Mouse (Mus musculus): ENCODE measurements around the gene Dnajb6. TPM values are rescaled to one million over a fixed set of nuclear protein-coding genes. Genes with fewer than 3 reads are reported as not detected.

The Dnajb6 gene
- 83.0 and 87.4 TPM in 2 replicates for polyA plus RNA-seq (2015; fragmentation: Nextera tagmentation; extraction: Ambion mirVana)

GRCm38 (mm10) chr5:29735557-29736061 is at the start of gene Dnajb6, which contains the start of gene Gm5129:
Gene Dnajb6 (plus strand): TSS chr5:29735688.
Gene Gm5129 (minus strand): TSS chr5:29735936.
- under 1% methylated on average over 46 of the region's 46 CpGs for WGBS (ENCODE audit: insufficient replicate concordance)
- Histone ChIP-seq H3K9ac (replicated peaks) (peak within 1 kb of the TSS; percentile 96), H3K27me3 (ENCODE audit: insufficient read depth, low read length) (no peaks in the 10 kb centered on the region), H3K36me3 (replicated peaks; ENCODE audit: insufficient read depth, low read length) (no peaks in the 10 kb centered on the region), H3K27ac (ENCODE audit: low read depth) (peak within 1 kb of the TSS; percentile 99), H3K4me2 (ENCODE audit: low read depth, low read length) (peak within 1 kb of the TSS; percentile 80), H3K4me3 (ENCODE audit: low read depth, low read length) (peak within 1 kb of the TSS; percentile 96), H3K9me3 (ENCODE audit: low read length) (no peaks in the 10 kb centered on the region), H3K4me1 (ENCODE audit: insufficient read depth) (peaks cover 27% of the 10 kb centered on the region)
- DNase-seq (peak; percentile 96), ATAC-seq (peak; percentile 95)
- TF ChIP-seq CTCF (IDR thresholded peaks at IDR 0.05; ENCODE audit: low read depth) (no peak), EP300 (IDR thresholded peaks at IDR 0.05; ENCODE audit: low read depth) (no peak)

GRCm38 (mm10) chr5:29687671-29688070 is 47.8 kb upstream of the Dnajb6 start:
- H3K27me3 ChIP-seq (ENCODE audit: insufficient read depth, low read length), result no peaks in the 10 kb centered on the region
- H3K4me1 ChIP-seq (ENCODE audit: insufficient read depth), result no peaks in the 10 kb centered on the region
- H3K36me3 ChIP-seq (replicated peaks; ENCODE audit: insufficient read depth, low read length), result no peaks in the 10 kb centered on the region
- H3K4me3 ChIP-seq (ENCODE audit: low read depth, low read length), result no peak overlapping the region
- H3K27ac ChIP-seq (ENCODE audit: low read depth), result no peak overlapping the region
- no peak overlapping the region for H3K4me2 ChIP-seq (ENCODE audit: low read depth, low read length)
- ATAC-seq (no peak), DNase-seq (peak; percentile 30)
- no peak for TF ChIP-seq EP300 (IDR thresholded peaks at IDR 0.05; ENCODE audit: low read depth)
- peak; percentile 74 for TF ChIP-seq CTCF (IDR thresholded peaks at IDR 0.05; ENCODE audit: low read depth)
- H3K9ac ChIP-seq (replicated peaks), result no peak overlapping the region
- no peaks in the 10 kb centered on the region for H3K9me3 ChIP-seq (ENCODE audit: low read length)
- 52% methylated on average over 3 of the region's 3 CpGs for WGBS (ENCODE audit: insufficient replicate concordance)

GRCm38 (mm10) chr5:29688352-29688751 is 47.1 kb upstream of the Dnajb6 start:
- peak; percentile 17 for TF ChIP-seq CTCF (IDR thresholded peaks at IDR 0.05; ENCODE audit: low read depth)
- no peak for TF ChIP-seq EP300 (IDR thresholded peaks at IDR 0.05; ENCODE audit: low read depth)
- ATAC-seq (no peak), DNase-seq (no peak)
- Histone ChIP-seq H3K36me3 (replicated peaks; ENCODE audit: insufficient read depth, low read length) (no peaks in the 10 kb centered on the region), H3K9me3 (ENCODE audit: low read length) (no peaks in the 10 kb centered on the region), H3K27me3 (ENCODE audit: insufficient read depth, low read length) (no peaks in the 10 kb centered on the region), H3K4me3 (ENCODE audit: low read depth, low read length) (no peak overlapping the region), H3K27ac (ENCODE audit: low read depth) (no peak overlapping the region), H3K9ac (replicated peaks) (no peak overlapping the region), H3K4me1 (ENCODE audit: insufficient read depth) (no peaks in the 10 kb centered on the region), H3K4me2 (ENCODE audit: low read depth, low read length) (no peak overlapping the region)
- 56% methylated on average over 7 of the region's 7 CpGs for whole genome bisulfite sequencing (ENCODE audit: insufficient replicate concordance)

GRCm38 (mm10) chr5:29698493-29698892 is 37.0 kb upstream of the Dnajb6 start:
- no peak for TF ChIP-seq CTCF (IDR thresholded peaks at IDR 0.05; ENCODE audit: low read depth)
- TF ChIP-seq EP300 (IDR thresholded peaks at IDR 0.05; ENCODE audit: low read depth), result no peak
- ATAC-seq, result no peak
- peaks cover 2% of the 10 kb centered on the region; the same call in 1 of the 2 replicates for H3K4me1 ChIP-seq (ENCODE audit: insufficient read depth)
- no peak overlapping the region for H3K4me3 ChIP-seq (ENCODE audit: low read depth, low read length)
- H3K9me3 ChIP-seq (ENCODE audit: low read length), result no peaks in the 10 kb centered on the region
- 80% methylated on average over 4 of the region's 4 CpGs for WGBS (ENCODE audit: insufficient replicate concordance)
- H3K9ac ChIP-seq (replicated peaks), result no peak overlapping the region
- no peak for DNase-seq
- no peak overlapping the region for H3K4me2 ChIP-seq (ENCODE audit: low read depth, low read length)
- no peaks in the 10 kb centered on the region for H3K27me3 ChIP-seq (ENCODE audit: insufficient read depth, low read length)
- no peak overlapping the region for H3K27ac ChIP-seq (ENCODE audit: low read depth)
- no peaks in the 10 kb centered on the region for H3K36me3 ChIP-seq (replicated peaks; ENCODE audit: insufficient read depth, low read length)

- peaks cover 2% of the 10 kb centered on the region; the same call in 1 of the 2 replicates for H3K4me1 ChIP-seq (ENCODE audit: insufficient read depth)
- no peak overlapping the region for H3K4me3 ChIP-seq (ENCODE audit: low read depth, low read length)
- H3K4me2 ChIP-seq (ENCODE audit: low read depth, low read length), result no peak overlapping the region
- TF ChIP-seq CTCF (IDR thresholded peaks at IDR 0.05; ENCODE audit: low read depth), result no peak
- WGBS (ENCODE audit: insufficient replicate concordance), result 69% methylated on average over 2 of the region's 2 CpGs
- H3K9ac ChIP-seq (replicated peaks), result no peak overlapping the region
- H3K27ac ChIP-seq (ENCODE audit: low read depth), result no peak overlapping the region
- no peaks in the 10 kb centered on the region for H3K27me3 ChIP-seq (ENCODE audit: insufficient read depth, low read length)
- no peaks in the 10 kb centered on the region for H3K9me3 ChIP-seq (ENCODE audit: low read length)
- ATAC-seq, result no peak
- DNase-seq, result no peak
- no peaks in the 10 kb centered on the region for H3K36me3 ChIP-seq (replicated peaks; ENCODE audit: insufficient read depth, low read length)
Measured at GRCm38 (mm10) chr5:29699520-29700202, 35.8 kb upstream of the Dnajb6 start.

- no peak overlapping the region for H3K4me3 ChIP-seq (ENCODE audit: low read depth, low read length)
- H3K27ac ChIP-seq (ENCODE audit: low read depth), result no peak overlapping the region
- TF ChIP-seq CTCF (IDR thresholded peaks at IDR 0.05; ENCODE audit: low read depth) (no peak), EP300 (IDR thresholded peaks at IDR 0.05; ENCODE audit: low read depth) (no peak)
- ATAC-seq, result no peak
- no peaks in the 10 kb centered on the region for H3K4me1 ChIP-seq (ENCODE audit: insufficient read depth)
- 79% methylated on average over 4 of the region's 4 CpGs for WGBS (ENCODE audit: insufficient replicate concordance)
- H3K9me3 ChIP-seq (ENCODE audit: low read length), result no peaks in the 10 kb centered on the region
- no peak for DNase-seq
- H3K36me3 ChIP-seq (replicated peaks; ENCODE audit: insufficient read depth, low read length), result no peaks in the 10 kb centered on the region
- H3K9ac ChIP-seq (replicated peaks), result no peak overlapping the region
- H3K4me2 ChIP-seq (ENCODE audit: low read depth, low read length), result no peak overlapping the region
- no peaks in the 10 kb centered on the region for H3K27me3 ChIP-seq (ENCODE audit: insufficient read depth, low read length)
Measured at GRCm38 (mm10) chr5:29707241-29707640, 28.2 kb upstream of the Dnajb6 start.
